Mouse (Mus musculus) spleen, postnatal 14 days (tissue): ENCODE results near the gene Purb.
"Not testable (repeated sequence)": the region's sequence is repeated elsewhere in the genome, so short reads cannot be mapped to it uniquely, and the experiment has no call there.

Source experiments
- DNase-seq, 2 experiments: peaks; one replicate each; pipeline ENCODE4 v3.0.0; 2021 to 2022; ENCODE audit warnings: low spot score in 2 of 2

Purb gene

GRCm38 (mm10) chr11:6484244-6484959, 8.7 kb upstream of the Purb start:
- no peak for DNase-seq

- DNase-seq, result no peak
Observed at GRCm38 (mm10) chr11:6483103-6483502, 7.4 kb upstream of the Purb start.

DNA sequence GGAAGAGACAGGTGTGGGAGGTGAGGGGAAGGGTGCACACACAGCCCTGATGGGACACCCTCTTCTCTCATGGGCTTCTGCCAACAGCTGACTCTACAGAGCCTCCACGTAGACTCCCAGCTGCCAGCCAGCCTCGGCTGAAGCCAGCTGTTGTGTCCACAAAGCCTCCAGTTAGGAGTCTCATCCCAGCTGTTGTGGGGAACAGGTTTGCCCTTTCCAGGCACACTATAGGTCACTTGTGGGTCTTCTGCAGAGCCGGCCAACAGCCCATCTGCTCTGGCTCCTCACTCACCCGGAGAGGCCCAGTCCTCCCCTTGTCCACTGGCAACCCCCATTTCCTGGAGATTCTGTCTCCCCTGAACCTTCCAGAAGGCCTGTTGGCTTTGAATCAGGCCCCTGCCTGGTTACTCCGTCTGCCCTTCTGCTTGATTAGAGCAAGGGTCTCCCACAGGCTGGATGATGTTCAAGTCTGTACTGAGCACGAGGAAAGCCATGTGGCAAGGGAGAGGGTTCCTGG, 6.0 kb upstream of the Purb start:
- DNase-seq, result no peak

DNA sequence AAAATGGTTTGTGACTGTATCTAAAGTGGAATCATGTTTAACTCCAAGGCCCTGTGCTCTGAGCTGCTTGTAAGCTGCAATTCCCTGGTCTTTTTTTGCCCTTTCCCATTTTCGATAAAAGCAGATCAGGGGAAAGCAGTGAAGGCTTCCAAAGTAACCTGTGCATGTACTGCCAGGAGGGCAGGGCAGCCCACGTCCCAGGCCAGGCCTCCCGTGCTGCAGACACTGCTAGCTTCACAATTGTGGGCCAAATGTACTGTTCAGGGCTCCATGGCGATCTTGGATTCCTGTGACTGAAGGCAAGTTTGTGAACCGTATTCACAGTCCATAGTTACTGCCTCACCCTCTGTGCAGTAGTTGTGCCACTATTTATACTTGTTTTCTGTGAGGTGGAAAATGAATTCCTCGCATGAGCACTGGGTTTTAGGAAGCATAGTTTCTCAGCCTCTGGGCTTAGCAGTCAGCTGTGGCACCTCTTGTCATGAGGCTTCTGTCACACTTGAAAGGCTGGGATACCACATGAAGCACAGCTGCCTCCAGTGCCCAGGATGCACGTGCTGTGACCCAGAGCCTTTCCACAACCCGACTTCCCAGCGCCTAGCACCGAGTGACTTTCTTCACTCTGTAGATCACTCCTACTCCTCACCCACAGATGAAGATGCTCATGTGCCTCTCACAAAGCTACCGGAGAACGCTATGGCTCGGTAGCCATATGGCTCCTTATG, 5.1 kb upstream of the Purb start:
- no peak for DNase-seq

DNA sequence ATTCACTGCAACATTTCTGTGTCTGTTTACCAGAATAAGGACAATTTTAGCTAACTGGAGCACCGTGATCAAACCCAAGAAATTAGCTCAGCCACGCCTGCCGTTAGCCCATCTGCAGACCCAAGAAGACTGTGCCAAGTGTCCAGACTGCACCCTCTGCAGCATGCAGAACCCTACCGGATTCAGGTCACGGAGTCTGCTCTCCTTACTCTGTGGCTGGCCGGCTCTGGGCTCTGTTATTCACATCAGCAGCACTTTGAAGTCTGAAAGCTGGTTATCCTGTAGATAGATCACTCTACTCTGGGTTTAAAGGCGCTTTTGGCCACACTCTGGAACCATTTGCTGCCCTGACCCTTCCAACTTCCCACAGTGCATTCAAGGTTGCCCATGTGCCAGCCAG, 4.5 kb upstream of the Purb start:
- no peak for DNase-seq

- DNase-seq, result no peak
Observed at GRCm38 (mm10) chr11:6479231-6479630, 3.5 kb upstream of the Purb start.

DNA sequence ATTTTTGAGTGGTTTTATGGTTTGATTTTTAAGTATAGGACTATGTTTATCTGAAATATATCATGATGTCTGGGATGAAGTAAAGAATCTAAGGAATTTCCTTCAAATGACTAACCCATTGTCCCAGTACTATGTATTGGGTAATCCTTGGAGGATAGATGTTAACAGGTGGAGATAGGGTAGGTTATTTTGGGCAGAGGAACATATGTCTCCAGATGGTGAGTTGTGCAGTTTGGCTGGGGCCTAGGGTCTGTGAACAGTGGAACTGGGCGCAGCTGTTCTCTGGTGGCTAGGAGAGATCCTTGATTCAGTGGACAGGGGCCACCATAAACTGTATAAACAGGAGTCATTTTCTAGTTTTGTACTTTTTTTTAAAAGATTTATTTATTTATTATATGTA, 1.6 kb upstream of the Purb start:
- DNase-seq, result no peak

- DNase-seq, result no peak
Observed at GRCm38 (mm10) chr11:6476876-6477275, 1.2 kb upstream of the Purb start.

GRCm38 (mm10) chr11:6474874-6475731, 614 bp downstream of the Purb start:
- DNase-seq, result peak; percentile 41 to 52

GRCm38 (mm10) chr11:6474381-6474780, 1.3 kb downstream of the Purb start:
- no peak for DNase-seq

- DNase-seq, result no peak
Observed at GRCm38 (mm10) chr11:6472076-6472475, 3.6 kb downstream of the Purb start.

GRCm38 (mm10) chr11:6471493-6471892, 4.2 kb downstream of the Purb start:
- no peak for DNase-seq

DNA sequence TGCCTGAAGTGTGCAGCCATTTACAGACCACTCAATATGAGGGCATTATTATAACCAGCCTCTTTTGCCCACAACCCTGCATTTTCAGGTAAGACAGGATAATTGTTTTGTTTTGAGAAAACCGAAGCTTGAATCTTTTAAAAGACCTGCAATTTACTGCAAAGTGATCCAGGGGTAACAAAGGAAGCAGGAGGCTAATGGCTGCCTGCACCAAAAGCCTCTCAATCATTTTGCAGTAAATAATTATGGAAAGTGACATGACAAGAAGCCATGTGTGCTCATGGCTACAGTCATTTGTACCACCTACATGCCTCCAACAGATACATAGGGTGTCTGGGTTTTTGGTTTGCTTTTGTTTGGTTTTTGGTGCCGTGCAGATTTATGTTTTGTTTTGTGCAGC, 4.7 kb downstream of the Purb start:
- DNase-seq, result no peak

DNA sequence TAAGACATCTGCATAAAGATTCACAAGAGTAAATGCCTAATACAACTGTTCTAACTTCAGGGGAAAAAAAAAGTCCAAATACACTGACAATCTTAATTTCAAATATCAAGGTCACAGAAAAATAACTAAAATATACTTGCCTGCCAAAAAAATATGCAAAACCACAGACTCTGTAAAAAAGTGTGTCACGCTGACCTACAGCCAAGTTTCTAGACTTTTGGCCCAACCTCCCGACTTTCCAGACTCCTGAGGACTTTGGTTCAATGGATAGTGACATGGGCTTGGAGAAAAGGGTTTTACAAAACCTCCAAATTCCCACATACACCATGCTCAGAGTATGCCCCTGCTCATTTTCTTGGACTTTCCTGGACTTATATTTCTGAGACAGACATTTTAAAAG, 7.2 kb downstream of the Purb start:
- DNase-seq, result no peak

GRCm38 (mm10) chr11:6465122-6465521, 10.6 kb downstream of the Purb start:
- peak; percentile 24 to 64 for DNase-seq

DNA sequence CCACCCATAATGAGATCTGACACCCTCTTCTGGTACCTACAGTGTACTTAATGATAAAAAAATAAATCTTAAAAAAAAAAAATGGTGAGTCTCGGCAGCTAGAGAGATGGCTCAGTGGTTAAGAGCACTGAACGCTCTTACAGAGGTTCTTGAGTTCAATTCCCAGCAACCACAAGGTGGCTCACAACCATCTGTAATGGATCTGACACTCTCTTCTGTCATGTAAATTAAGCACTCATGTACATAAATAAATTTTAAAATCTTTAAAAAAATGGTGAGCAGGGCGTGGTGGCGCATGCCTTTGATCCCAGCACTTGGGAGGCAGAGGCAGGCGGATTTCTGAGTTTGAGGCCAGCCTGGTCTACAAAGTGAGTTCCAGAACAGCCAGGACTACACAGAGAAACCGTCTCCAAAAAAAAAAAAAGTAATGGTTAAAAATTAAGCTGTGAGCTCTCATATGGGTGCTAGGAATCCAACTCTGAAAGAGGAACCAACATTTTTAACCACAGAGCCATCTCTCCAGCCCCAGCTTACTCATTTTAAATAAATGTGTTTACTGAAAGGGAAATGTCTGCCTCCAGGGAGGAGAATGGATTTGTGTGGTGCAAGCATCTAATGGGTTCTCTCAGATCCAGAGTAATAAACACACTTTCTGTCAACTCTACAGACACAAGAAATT, 12.4 kb downstream of the Purb start:
- no peak for DNase-seq

- DNase-seq, result no peak
Observed at GRCm38 (mm10) chr11:6456083-6456482, 19.6 kb downstream of the Purb start.

GRCm38 (mm10) chr11:6448155-6448554, 27.6 kb downstream of the Purb start:
- not testable (repeated sequence) for DNase-seq

DNA sequence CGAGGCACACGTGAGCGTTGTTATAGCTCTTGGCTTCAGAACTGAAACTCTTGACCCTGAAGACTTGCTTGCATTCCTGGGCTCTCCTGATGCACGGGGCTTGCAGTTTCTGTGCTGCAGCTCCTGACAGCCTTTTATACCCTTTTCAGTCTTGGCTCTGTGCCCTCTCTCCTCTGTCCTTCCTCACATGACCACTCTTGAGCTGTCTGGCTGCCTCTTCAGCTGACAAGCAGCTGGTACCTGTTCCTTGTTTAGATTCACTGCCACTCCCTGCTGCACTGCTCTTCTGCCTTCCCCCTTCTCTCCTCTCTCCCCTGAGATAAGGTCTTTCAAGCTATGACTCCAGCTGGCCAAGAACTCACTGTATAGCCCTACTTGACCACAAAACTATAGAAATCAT, 28.2 kb downstream of the Purb start:
- no peak for DNase-seq

DNA sequence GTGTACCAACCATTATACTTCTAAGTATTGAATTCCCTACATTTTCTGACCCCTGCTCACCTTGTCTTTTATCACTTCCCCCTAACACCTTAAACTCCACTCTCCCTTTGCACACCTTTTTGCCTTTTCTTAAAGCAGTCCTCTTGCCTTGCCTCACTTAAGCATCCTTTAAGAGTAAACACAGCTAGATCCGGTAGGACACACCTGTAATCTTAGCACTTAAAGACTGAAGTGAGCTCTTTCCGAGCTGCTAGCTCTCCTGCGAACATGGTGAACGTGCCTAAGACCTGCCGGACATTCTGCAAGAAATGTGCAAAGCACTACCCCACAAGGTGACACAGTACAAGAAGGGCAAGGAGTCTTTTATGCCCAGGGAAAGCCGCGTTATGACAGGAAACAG, 29.8 kb downstream of the Purb start:
- DNase-seq, result no peak

DNA sequence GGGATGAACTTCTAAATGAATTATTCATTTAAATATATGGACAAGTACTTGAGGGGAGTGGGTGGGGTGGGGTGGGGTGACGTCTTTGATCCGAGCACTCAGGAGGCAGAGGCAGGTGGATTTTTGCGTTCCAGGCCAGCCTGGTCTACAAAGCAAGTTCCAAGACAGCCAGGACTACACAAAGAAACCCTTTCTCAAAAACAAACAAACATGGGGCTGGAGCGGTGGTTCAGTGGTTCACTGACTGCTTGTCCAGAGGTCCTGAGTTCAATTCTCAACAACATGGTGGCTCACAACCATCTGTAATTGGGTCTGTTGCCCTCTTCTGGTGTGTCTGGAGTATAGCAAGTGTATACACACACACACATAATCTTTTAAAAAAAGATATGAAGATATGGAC, 30.3 kb downstream of the Purb start:
- no peak for DNase-seq
